ENCODE assay signal across 9 mouse cellular contexts in the genomic region with DNA sequence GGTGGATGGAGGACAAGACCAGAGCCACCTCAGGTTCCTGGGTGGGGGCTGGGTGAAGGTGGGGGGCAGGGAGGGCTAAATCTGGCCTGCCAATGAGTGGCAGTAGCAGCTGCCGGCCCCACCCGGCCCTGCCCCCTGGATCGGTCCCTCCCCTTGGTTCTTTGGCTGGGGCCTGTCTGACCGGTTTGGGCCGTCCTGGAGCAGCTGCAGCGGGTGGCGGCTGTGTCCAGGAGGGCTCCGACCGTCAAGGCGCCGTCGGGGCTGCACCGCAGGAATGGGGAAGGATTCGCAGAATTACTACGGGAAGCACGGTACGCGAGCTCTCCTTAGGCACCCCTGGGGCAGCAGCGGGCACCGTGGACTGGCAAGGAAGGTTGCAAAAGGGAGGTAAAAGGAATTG. TPM values are rescaled to one million over a fixed set of nuclear protein-coding genes. Genes with fewer than 3 reads are reported as not detected.
DNase-seq lines count a peak whose midpoint lies in the region; ATAC-seq and TF ChIP-seq lines count a peak whose summit lies in the region.
"Had no signal": no experiment of that assay in that cellular context is flagged by ENCODE, and none has a peak within 500 bp of the region (broad histone marks: within the 10 kb centered on the region; RNA-seq: fewer than 3 reads in every experiment).

No protein-coding gene starts in this region.

- no peak for TF ChIP-seq CTCF in liver, adult 2 months (IDR thresholded peaks at IDR 0.05; ENCODE audit: low read depth, low read length)
- TF ChIP-seq CTCF in cerebellum, adult 2 months (IDR thresholded peaks at IDR 0.05; ENCODE audit: borderline replicate concordance, insufficient read depth, low read depth, low read length) = no peak

- 26% methylated on average over 20 of the region's 20 CpGs for WGBS in liver, adult 2 months
- 18% methylated on average over 19 of the region's 20 CpGs for WGBS in forebrain, embryonic 12.5 days
- WGBS in cerebellum, adult 2 months = 46% methylated on average over 20 of the region's 20 CpGs

- H3K9me3 ChIP-seq in forebrain, embryonic 12.5 days = no peaks in the 10 kb centered on the region

- no peak overlapping the region for H3K27ac ChIP-seq in liver, adult 2 months (replicated peaks; ENCODE audit: insufficient read depth, low read depth, low read length)
- no peak overlapping the region for H3K27ac ChIP-seq in forebrain, embryonic 12.5 days
- no peak overlapping the region for H3K27ac ChIP-seq in cerebellum, adult 2 months (ENCODE audit: insufficient read depth, low read length)

- no peak overlapping the region; the same call in 1 of the 2 replicates for H3K9ac ChIP-seq in liver, adult 2 months (ENCODE audit: low read depth, low read length)
- H3K9ac ChIP-seq in forebrain, embryonic 12.5 days = no peak overlapping the region

- intact Hi-C loops in heart, postnatal 10 days (cut with DNase I) = loop anchor here (2.0 kb wide), 1 partner anchor 17 kb away; the partner anchor contains the start of gene Slc44a2

- peak overlapping the region; percentile 39; the same call in 1 of the 2 replicates for H3K4me3 ChIP-seq in liver, adult 2 months (ENCODE audit: insufficient read depth, low read depth, low read length)
- no peak overlapping the region for H3K4me3 ChIP-seq in forebrain, embryonic 12.5 days (replicated peaks)
- H3K4me3 ChIP-seq in cerebellum, adult 2 months (replicated peaks; ENCODE audit: insufficient read depth, low read depth, low read length) = no peak overlapping the region

- ATAC-seq in forebrain, embryonic 12.5 days (ENCODE audit: low FRiP score) = no peak

- H3K79me2 ChIP-seq in liver, adult 2 months (ENCODE audit: control insufficient read depth, insufficient read depth, low read length) = no peaks in the 10 kb centered on the region

- no peak overlapping the region for H3K4me2 ChIP-seq in forebrain, embryonic 12.5 days

- no peak for TF ChIP-seq POLR2A in liver, adult 2 months (IDR thresholded peaks at IDR 0.05; ENCODE audit: extremely low read depth, insufficient read depth, low read length)
- TF ChIP-seq POLR2A in cerebellum, adult 2 months (IDR thresholded peaks at IDR 0.05; ENCODE audit: borderline replicate concordance, insufficient read depth, low read length) = no peak

- H3K4me1 ChIP-seq in liver, adult 2 months (ENCODE audit: control insufficient read depth, insufficient read depth, low read length) = no peaks in the 10 kb centered on the region
- peaks cover 10% of the 10 kb centered on the region for H3K4me1 ChIP-seq in forebrain, embryonic 12.5 days
- no peaks in the 10 kb centered on the region; the same call in 1 of the 2 replicates for H3K4me1 ChIP-seq in cerebellum, adult 2 months (ENCODE audit: control insufficient read depth, insufficient read depth, low read length)

- peaks cover 3% of the 10 kb centered on the region; the same call in 1 of the 2 replicates for H3K27me3 ChIP-seq in liver, adult 2 months (ENCODE audit: control insufficient read depth, insufficient read depth, low read length)
- H3K27me3 ChIP-seq in forebrain, embryonic 12.5 days = no peaks in the 10 kb centered on the region
- no peaks in the 10 kb centered on the region for H3K27me3 ChIP-seq in cerebellum, adult 2 months (ENCODE audit: control insufficient read depth, insufficient read depth, low read length)

- H3K36me3 ChIP-seq in liver, adult 2 months (ENCODE audit: control insufficient read depth, insufficient read depth, low read length) = no peaks in the 10 kb centered on the region
- H3K36me3 ChIP-seq in forebrain, embryonic 12.5 days (replicated peaks) = peaks cover 18% of the 10 kb centered on the region

- peak; percentile 37 for DNase-seq in ovary, postnatal 36 days (ENCODE audit: low spot score)
- no peak for DNase-seq in ovary, adult 18-20 months (ENCODE audit: low spot score)
- DNase-seq in heart, postnatal 10 days = peak; percentile 52 to 75
- DNase-seq in liver, adult 2 months (ENCODE audit: extremely low read depth, low read depth, low spot score) = no peak
- DNase-seq in cerebellum, adult 8-10 months = no peak
- DNase-seq in layer of hippocampus, postnatal 36 days = no peak
- no peak for DNase-seq in cerebellum, adult 2 months

RNA-seq across cellular contexts. Expression of gene Slc44a2, which starts 17.2 kb away (rescaled TPM):
- 10 to 100 TPM; 86.7 to 95.4 TPM for total RNA-seq in heart, postnatal 10 days (2021)
- 3.8 and 4.9 TPM in 2 replicates for total RNA-seq in liver, adult 2 months (2014; rRNA removed)
- 3.9 and 5.8 TPM in 2 replicates for polyA plus RNA-seq in liver, adult 2 months (2012; rRNA removed)
- total RNA-seq in layer of hippocampus, postnatal 36 days (2021) = 10 to 100 TPM; 49.6 to 56.3 TPM
- 76.9 and 80.1 TPM in 2 replicates for polyA plus RNA-seq in forebrain, embryonic 12.5 days (2016; fragmentation: Nextera tagmentation; extraction: Ambion mirVana)
- polyA plus RNA-seq in cerebellum, adult 2 months (2012; rRNA removed) = 67.7 and 70.3 TPM in 2 replicates

RNA-seq across cellular contexts. Expression of gene Ap1m2, which starts 25.5 kb away (rescaled TPM):
- not detected for total RNA-seq in heart, postnatal 10 days (2021)
- 0.07 and 0.55 TPM in 2 replicates for total RNA-seq in liver, adult 2 months (2014; rRNA removed)
- 0.06 and 0.28 TPM in 2 replicates for polyA plus RNA-seq in liver, adult 2 months (2012; rRNA removed)
- under 1 TPM; 0.35 to 0.57 TPM for total RNA-seq in layer of hippocampus, postnatal 36 days (2021)
- 3.3 TPM in 2 replicates for polyA plus RNA-seq in forebrain, embryonic 12.5 days (2016; fragmentation: Nextera tagmentation; extraction: Ambion mirVana)
- 1.6 and 1.8 TPM in 2 replicates for polyA plus RNA-seq in cerebellum, adult 2 months (2012; rRNA removed)
- total RNA-seq: heart, postnatal 36 days had no signal

RNA-seq across cellular contexts. Expression of gene Ilf3, which starts 30.0 kb away (rescaled TPM):
- 10 to 100 TPM; 41.3 to 51.0 TPM for total RNA-seq in heart, postnatal 10 days (2021)
- 9.5 and 13.0 TPM in 2 replicates for total RNA-seq in liver, adult 2 months (2014; rRNA removed)
- polyA plus RNA-seq in liver, adult 2 months (2012; rRNA removed) = 9.1 and 13.5 TPM in 2 replicates
- 100 to 1,000 TPM in 1 of 2 experiments, 10 to 100 TPM in 1; 80.8 to 107 TPM for total RNA-seq in layer of hippocampus, postnatal 36 days (2021)
- polyA plus RNA-seq in forebrain, embryonic 12.5 days (2016; fragmentation: Nextera tagmentation; extraction: Ambion mirVana) = 335 and 363 TPM in 2 replicates
- 81.0 and 81.1 TPM in 2 replicates for polyA plus RNA-seq in cerebellum, adult 2 months (2012; rRNA removed)

RNA-seq across cellular contexts. Expression of gene Cdkn2d, which starts 46.4 kb away (rescaled TPM):
- total RNA-seq in heart, postnatal 10 days (2021) = 10 to 100 TPM; 24.5 to 25.3 TPM
- total RNA-seq in liver, adult 2 months (2014; rRNA removed) = 3.0 and 3.9 TPM in 2 replicates
- 5.1 and 5.2 TPM in 2 replicates for polyA plus RNA-seq in liver, adult 2 months (2012; rRNA removed)
- 10 to 100 TPM; 53.0 to 62.9 TPM for total RNA-seq in layer of hippocampus, postnatal 36 days (2021)
- 70.6 and 74.5 TPM in 2 replicates for polyA plus RNA-seq in forebrain, embryonic 12.5 days (2016; fragmentation: Nextera tagmentation; extraction: Ambion mirVana)
- polyA plus RNA-seq in cerebellum, adult 2 months (2012; rRNA removed) = 76.6 and 88.6 TPM in 2 replicates

RNA-seq across cellular contexts. Expression of gene Kri1, which starts 49.9 kb away (rescaled TPM):
- total RNA-seq in heart, postnatal 10 days (2021) = 10 to 100 TPM; 18.9 to 19.7 TPM
- 5.0 and 6.5 TPM in 2 replicates for total RNA-seq in liver, adult 2 months (2014; rRNA removed)
- 6.3 and 9.7 TPM in 2 replicates for polyA plus RNA-seq in liver, adult 2 months (2012; rRNA removed)
- total RNA-seq in layer of hippocampus, postnatal 36 days (2021) = 10 to 100 TPM; 48.1 to 50.2 TPM
- 19.5 and 20.8 TPM in 2 replicates for polyA plus RNA-seq in forebrain, embryonic 12.5 days (2016; fragmentation: Nextera tagmentation; extraction: Ambion mirVana)
- 46.8 and 48.2 TPM in 2 replicates for polyA plus RNA-seq in cerebellum, adult 2 months (2012; rRNA removed)

Comparison
In these comparisons a context has a peak if more than half of its experiments do, and no peak if none do; other contexts are left out.
1. DNase-seq: peak in ovary, postnatal 36 days (single experiment) and heart, postnatal 10 days (2 of 2); none in ovary, adult 18-20 months (single experiment), liver, adult 2 months (single experiment), cerebellum, adult 8-10 months (single experiment), layer of hippocampus, postnatal 36 days (0 of 2) and cerebellum, adult 2 months (0 of 2).